Mouse (Mus musculus) cortical plate, adult 2 months (tissue): ENCODE data around the gene Ppil2.

Source experiments
- CTCF ChIP-seq: fragments of 200-500 bp; IDR thresholded peaks from 2 replicates; pipeline ENCODE4 v1.5.1; 2011; ENCODE audit warnings: mild to moderate bottlenecking, control low read depth, low read length; ENCODE audit not compliant: insufficient read depth; ENCODE audit errors: extremely low read depth
- POLR2A ChIP-seq: fragments of 200-500 bp; IDR thresholded peaks from 2 replicates; pipeline ENCODE4 v1.6.1; 2011; ENCODE audit warnings: mild to moderate bottlenecking, low read length, control low read depth; ENCODE audit not compliant: insufficient read depth; ENCODE audit errors: extremely low read depth

DNA sequence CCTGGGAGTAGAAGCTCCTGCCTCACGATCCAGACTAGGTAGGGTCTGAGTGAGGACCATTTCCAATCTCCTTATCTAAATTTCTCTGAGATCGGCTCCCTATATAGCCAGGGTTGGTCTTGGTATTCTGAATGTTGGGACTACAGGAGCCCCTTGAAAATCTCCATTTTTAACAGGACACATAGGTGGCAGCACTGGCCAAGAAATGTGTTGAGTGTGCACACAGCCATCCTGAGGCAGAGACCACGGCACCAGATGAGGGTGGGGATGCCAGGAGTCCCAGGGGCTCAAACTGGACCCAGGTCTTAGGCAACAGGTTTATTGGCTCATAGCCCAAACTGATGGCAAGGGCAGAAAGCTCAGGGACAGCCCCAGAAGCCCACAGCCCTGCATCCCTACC is 22.7 kb downstream of the Ppil2 start:
- TF ChIP-seq CTCF (peak; percentile 26), POLR2A (no peak)
